Mouse (Mus musculus): ENCODE measurements around the gene Nadsyn1.

The Nadsyn1 gene

DNA sequence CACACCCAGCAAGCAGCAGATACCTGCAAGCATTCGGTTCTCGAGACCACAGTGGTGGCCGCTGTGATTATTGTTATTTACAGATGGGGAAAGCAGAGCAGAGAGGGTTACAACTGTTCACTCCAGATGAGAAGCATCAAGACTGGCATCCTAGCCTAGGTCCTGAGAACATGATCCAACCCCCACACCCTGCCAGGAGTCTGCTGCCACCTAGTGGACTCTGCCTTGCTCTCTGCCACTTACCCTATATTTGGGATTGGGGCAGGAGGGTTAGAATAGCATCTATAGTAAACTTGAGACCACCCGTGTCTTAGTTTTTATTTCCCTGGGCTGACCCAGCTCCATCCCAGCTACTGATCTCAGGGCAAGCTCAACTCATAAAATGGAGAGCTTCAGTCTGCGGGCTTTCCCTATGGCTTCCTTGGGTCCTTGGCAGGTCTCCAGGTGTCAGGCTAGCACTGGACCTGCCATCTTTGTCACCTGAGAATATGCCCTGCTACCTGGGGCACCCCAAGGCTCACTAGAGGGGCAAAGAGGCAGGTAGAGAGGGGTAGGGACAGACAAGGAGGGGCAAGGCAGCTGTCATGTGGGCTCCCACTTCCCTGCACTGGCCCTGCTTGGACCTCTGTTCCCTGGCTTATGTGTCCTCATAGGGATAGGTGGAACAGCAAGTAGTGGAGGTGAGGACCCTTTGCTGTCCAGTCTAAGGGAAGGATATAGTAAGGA, 68.5 kb downstream of the Nadsyn1 start:
- peak; percentile 76 for DNase-seq (ENCODE audit: low read depth)

DNA sequence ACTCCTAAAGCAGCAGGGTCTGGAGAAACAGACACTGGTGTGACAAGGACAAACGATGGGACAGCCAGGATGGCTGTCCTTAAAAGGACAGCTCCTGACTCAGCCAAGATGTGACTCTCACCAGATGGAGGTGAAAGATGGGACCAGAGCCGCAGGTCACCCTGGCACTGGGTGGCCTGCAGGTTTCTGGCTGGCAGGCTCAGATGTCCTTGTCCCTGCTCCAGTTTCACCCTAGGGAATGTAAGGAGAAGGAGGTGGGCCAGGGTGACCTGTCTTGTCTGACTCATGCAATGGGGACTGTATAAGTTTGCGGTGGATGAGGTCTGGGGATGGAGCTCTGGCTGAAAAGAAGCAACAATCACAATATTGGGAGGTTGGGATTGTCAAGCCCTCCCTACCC, 70.0 kb downstream of the Nadsyn1 start:
- DNase-seq (ENCODE audit: low read depth): no peak

- DNase-seq (ENCODE audit: low read depth): no peak
Observed at GRCm38 (mm10) chr7:143752056-143752455, 70.6 kb downstream of the Nadsyn1 start.

DNA sequence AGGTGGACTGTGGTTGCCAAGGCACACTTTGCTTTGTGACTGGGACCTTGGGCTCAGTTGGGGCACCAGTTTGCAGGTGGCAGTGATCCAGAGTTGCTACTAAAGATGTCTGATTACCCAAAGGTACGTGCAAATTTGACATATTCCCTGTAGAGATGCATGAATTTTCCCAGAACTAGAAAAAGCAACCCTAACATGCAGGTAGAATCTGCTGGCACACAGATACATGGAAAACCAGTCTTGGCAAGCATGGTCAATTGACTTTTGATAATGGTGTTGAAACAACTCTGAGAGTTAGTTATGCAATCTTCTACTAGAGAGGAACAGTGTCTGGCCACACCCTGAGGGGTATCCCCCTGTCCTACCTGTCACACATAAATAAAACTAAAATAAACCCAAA, 71.3 kb downstream of the Nadsyn1 start:
- DNase-seq (ENCODE audit: low read depth): peak; percentile 8

DNA sequence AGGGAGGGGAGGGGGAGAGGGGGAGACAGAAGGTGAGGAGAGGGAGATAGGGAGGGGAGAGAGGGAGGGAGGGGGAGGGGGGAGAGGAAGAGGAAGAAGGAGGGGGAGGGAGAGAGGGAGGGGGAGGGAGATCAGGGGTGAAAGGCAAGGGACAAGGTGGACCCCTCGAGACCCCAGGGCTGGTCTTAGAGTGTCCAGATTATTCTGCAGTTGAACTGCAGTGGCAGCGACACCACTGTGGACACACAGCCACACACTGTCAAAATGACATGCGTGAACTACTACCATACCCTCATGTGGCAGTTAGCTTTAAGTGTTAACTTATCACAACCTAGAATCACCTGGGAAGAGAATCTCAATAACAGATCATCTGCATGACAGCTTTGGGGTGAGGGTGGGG, 73.6 kb downstream of the Nadsyn1 start:
- no peak for DNase-seq (ENCODE audit: low read depth)

GRCm38 (mm10) chr7:143748041-143748868, 74.4 kb downstream of the Nadsyn1 start:
- DNase-seq (ENCODE audit: low read depth): peak; percentile 89
